Mouse (Mus musculus): ENCODE measurements at regions not wholly inside any gene's neighbourhood (a gene's known extent, or its start where the extent isn't known, plus 50 kb on each side); places are given as distances from the start of the nearest gene placed in this dataset.

GRCm38 (mm10) chr4:7961521-7962172 lies 277.2 kb downstream of the Car8 start:
- 44% methylated on average over 5 of the region's 5 CpGs for WGBS
- H3K4me1 ChIP-seq (replicated peaks; ENCODE audit: control insufficient read depth, insufficient read depth, low read length) = no peaks in the 10 kb centered on the region
- H3K9ac ChIP-seq (replicated peaks; ENCODE audit: low read depth, low read length) = no peak overlapping the region
- no peaks in the 10 kb centered on the region for H3K9me3 ChIP-seq (ENCODE audit: control insufficient read depth, low read length)
- no peak overlapping the region for H3K4me2 ChIP-seq (ENCODE audit: low read length)
- no peak overlapping the region for H3K4me3 ChIP-seq (replicated peaks; ENCODE audit: low read length)
- peak; percentile 92 for ATAC-seq
- no peaks in the 10 kb centered on the region for H3K36me3 ChIP-seq (ENCODE audit: control insufficient read depth, insufficient read depth)
- no peaks in the 10 kb centered on the region; the same call in 1 of the 2 replicates for H3K27me3 ChIP-seq (replicated peaks; ENCODE audit: control insufficient read depth, insufficient read depth, low read length)
- H3K27ac ChIP-seq (ENCODE audit: low read length) = no peak overlapping the region

- 26% methylated on average over 2 of the region's 2 CpGs for WGBS
- H3K9me3 ChIP-seq (ENCODE audit: control insufficient read depth, low read length) = no peaks in the 10 kb centered on the region
- H3K27ac ChIP-seq (ENCODE audit: low read length) = no peak overlapping the region
- H3K4me2 ChIP-seq (ENCODE audit: low read length) = no peak overlapping the region
- no peaks in the 10 kb centered on the region for H3K36me3 ChIP-seq (ENCODE audit: control insufficient read depth, insufficient read depth)
- H3K4me3 ChIP-seq (replicated peaks; ENCODE audit: low read length) = no peak overlapping the region
- H3K9ac ChIP-seq (replicated peaks; ENCODE audit: low read depth, low read length) = no peak overlapping the region
- no peaks in the 10 kb centered on the region for H3K4me1 ChIP-seq (replicated peaks; ENCODE audit: control insufficient read depth, insufficient read depth, low read length)
- peak; percentile 56; the same call in 1 of the 2 replicates for ATAC-seq
- peaks cover 2% of the 10 kb centered on the region; the same call in 1 of the 2 replicates for H3K27me3 ChIP-seq (replicated peaks; ENCODE audit: control insufficient read depth, insufficient read depth, low read length)
Observed at GRCm38 (mm10) chr4:7960335-7960734, 278.5 kb downstream of the Car8 start.

- no peaks in the 10 kb centered on the region for H3K9me3 ChIP-seq (ENCODE audit: control insufficient read depth, low read length)
- no peaks in the 10 kb centered on the region for H3K27me3 ChIP-seq (replicated peaks; ENCODE audit: control insufficient read depth, insufficient read depth, low read length)
- H3K4me2 ChIP-seq (ENCODE audit: low read length) = no peak overlapping the region
- no peak overlapping the region for H3K4me3 ChIP-seq (replicated peaks; ENCODE audit: low read length)
- 77% methylated on average over 1 of the region's 1 CpGs for WGBS
- no peak overlapping the region for H3K9ac ChIP-seq (replicated peaks; ENCODE audit: low read depth, low read length)
- H3K27ac ChIP-seq (ENCODE audit: low read length) = no peak overlapping the region
- no peak for ATAC-seq
- H3K36me3 ChIP-seq (ENCODE audit: control insufficient read depth, insufficient read depth) = no peaks in the 10 kb centered on the region
- H3K4me1 ChIP-seq (replicated peaks; ENCODE audit: control insufficient read depth, insufficient read depth, low read length) = no peaks in the 10 kb centered on the region
Observed at GRCm38 (mm10) chr4:7948020-7948419, 290.8 kb downstream of the Car8 start.

- Histone ChIP-seq H3K4me3 (replicated peaks; ENCODE audit: low read length) (no peak overlapping the region), H3K9me3 (ENCODE audit: control insufficient read depth, low read length) (no peaks in the 10 kb centered on the region), H3K27ac (ENCODE audit: low read length) (no peak overlapping the region), H3K4me2 (ENCODE audit: low read length) (no peak overlapping the region), H3K4me1 (replicated peaks; ENCODE audit: control insufficient read depth, insufficient read depth, low read length) (no peaks in the 10 kb centered on the region; the same call in 1 of the 2 replicates), H3K36me3 (ENCODE audit: control insufficient read depth, insufficient read depth) (no peaks in the 10 kb centered on the region), H3K9ac (replicated peaks; ENCODE audit: low read depth, low read length) (no peak overlapping the region), H3K27me3 (replicated peaks; ENCODE audit: control insufficient read depth, insufficient read depth, low read length) (no peaks in the 10 kb centered on the region)
- WGBS = 74% methylated on average over 2 of the region's 2 CpGs
- no peak for ATAC-seq
Observed at GRCm38 (mm10) chr4:7921503-7921902, 317.3 kb downstream of the Car8 start.

GRCm38 (mm10) chr4:7913191-7913590 lies 325.6 kb downstream of the Car8 start:
- Histone ChIP-seq H3K9me3 (ENCODE audit: control insufficient read depth, low read length) (no peaks in the 10 kb centered on the region), H3K4me2 (ENCODE audit: low read length) (no peak overlapping the region), H3K4me1 (replicated peaks; ENCODE audit: control insufficient read depth, insufficient read depth, low read length) (no peaks in the 10 kb centered on the region), H3K27me3 (replicated peaks; ENCODE audit: control insufficient read depth, insufficient read depth, low read length) (no peaks in the 10 kb centered on the region), H3K9ac (replicated peaks; ENCODE audit: low read depth, low read length) (no peak overlapping the region), H3K36me3 (ENCODE audit: control insufficient read depth, insufficient read depth) (no peaks in the 10 kb centered on the region), H3K4me3 (replicated peaks; ENCODE audit: low read length) (no peak overlapping the region), H3K27ac (ENCODE audit: low read length) (no peak overlapping the region)
- ATAC-seq = no peak
- WGBS = 89% methylated on average over 2 of the region's 2 CpGs

- ATAC-seq = no peak
- no peaks in the 10 kb centered on the region for H3K9me3 ChIP-seq (ENCODE audit: control insufficient read depth, low read length)
- 84% methylated on average over 2 of the region's 2 CpGs for WGBS
- no peak overlapping the region for H3K27ac ChIP-seq (ENCODE audit: low read length)
- H3K9ac ChIP-seq (replicated peaks; ENCODE audit: low read depth, low read length) = no peak overlapping the region
- no peak overlapping the region for H3K4me2 ChIP-seq (ENCODE audit: low read length)
- no peak overlapping the region for H3K4me3 ChIP-seq (replicated peaks; ENCODE audit: low read length)
- H3K27me3 ChIP-seq (replicated peaks; ENCODE audit: control insufficient read depth, insufficient read depth, low read length) = no peaks in the 10 kb centered on the region
- no peaks in the 10 kb centered on the region for H3K36me3 ChIP-seq (ENCODE audit: control insufficient read depth, insufficient read depth)
- no peaks in the 10 kb centered on the region for H3K4me1 ChIP-seq (replicated peaks; ENCODE audit: control insufficient read depth, insufficient read depth, low read length)
Observed at GRCm38 (mm10) chr4:7912675-7913074, 326.2 kb downstream of the Car8 start.

GRCm38 (mm10) chr4:7903130-7903529 lies 335.7 kb downstream of the Car8 start:
- Histone ChIP-seq H3K9ac (replicated peaks; ENCODE audit: low read depth, low read length) (no peak overlapping the region), H3K4me2 (ENCODE audit: low read length) (no peak overlapping the region), H3K4me3 (replicated peaks; ENCODE audit: low read length) (no peak overlapping the region), H3K27ac (ENCODE audit: low read length) (no peak overlapping the region), H3K36me3 (ENCODE audit: control insufficient read depth, insufficient read depth) (no peaks in the 10 kb centered on the region), H3K9me3 (ENCODE audit: control insufficient read depth, low read length) (no peaks in the 10 kb centered on the region), H3K4me1 (replicated peaks; ENCODE audit: control insufficient read depth, insufficient read depth, low read length) (no peaks in the 10 kb centered on the region), H3K27me3 (replicated peaks; ENCODE audit: control insufficient read depth, insufficient read depth, low read length) (no peaks in the 10 kb centered on the region)
- WGBS = 59% methylated on average over 1 of the region's 1 CpGs
- no peak for ATAC-seq

GRCm38 (mm10) chr4:7894914-7895313 lies 343.9 kb downstream of the Car8 start:
- Histone ChIP-seq H3K9ac (replicated peaks; ENCODE audit: low read depth, low read length) (no peak overlapping the region), H3K9me3 (ENCODE audit: control insufficient read depth, low read length) (no peaks in the 10 kb centered on the region), H3K4me1 (replicated peaks; ENCODE audit: control insufficient read depth, insufficient read depth, low read length) (no peaks in the 10 kb centered on the region), H3K36me3 (ENCODE audit: control insufficient read depth, insufficient read depth) (no peaks in the 10 kb centered on the region), H3K27ac (ENCODE audit: low read length) (no peak overlapping the region), H3K4me2 (ENCODE audit: low read length) (no peak overlapping the region), H3K4me3 (replicated peaks; ENCODE audit: low read length) (no peak overlapping the region), H3K27me3 (replicated peaks; ENCODE audit: control insufficient read depth, insufficient read depth, low read length) (no peaks in the 10 kb centered on the region)
- WGBS = 44% methylated on average over 4 of the region's 4 CpGs
- ATAC-seq = no peak; the same call in 1 of the 2 replicates

- H3K27me3 ChIP-seq (replicated peaks; ENCODE audit: control insufficient read depth, insufficient read depth, low read length) = no peaks in the 10 kb centered on the region
- no peaks in the 10 kb centered on the region for H3K4me1 ChIP-seq (replicated peaks; ENCODE audit: control insufficient read depth, insufficient read depth, low read length)
- no peak overlapping the region for H3K27ac ChIP-seq (ENCODE audit: low read length)
- 62% methylated on average over 2 of the region's 2 CpGs for WGBS
- no peak overlapping the region for H3K4me3 ChIP-seq (replicated peaks; ENCODE audit: low read length)
- ATAC-seq = no peak
- no peaks in the 10 kb centered on the region for H3K9me3 ChIP-seq (ENCODE audit: control insufficient read depth, low read length)
- H3K4me2 ChIP-seq (ENCODE audit: low read length) = no peak overlapping the region
- H3K36me3 ChIP-seq (ENCODE audit: control insufficient read depth, insufficient read depth) = no peaks in the 10 kb centered on the region
- no peak overlapping the region for H3K9ac ChIP-seq (replicated peaks; ENCODE audit: low read depth, low read length)
Observed at GRCm38 (mm10) chr4:7891128-7891527, 347.7 kb downstream of the Car8 start.

GRCm38 (mm10) chr4:7854518-7854917 lies 384.3 kb downstream of the Car8 start:
- H3K4me1 ChIP-seq (replicated peaks; ENCODE audit: control insufficient read depth, insufficient read depth, low read length) = peaks cover 5% of the 10 kb centered on the region; the same call in 1 of the 2 replicates
- H3K36me3 ChIP-seq (ENCODE audit: control insufficient read depth, insufficient read depth) = no peaks in the 10 kb centered on the region
- no peak overlapping the region for H3K9ac ChIP-seq (replicated peaks; ENCODE audit: low read depth, low read length)
- 67% methylated on average over 1 of the region's 1 CpGs for WGBS
- H3K27ac ChIP-seq (ENCODE audit: low read length) = no peak overlapping the region
- no peak for ATAC-seq
- H3K27me3 ChIP-seq (replicated peaks; ENCODE audit: control insufficient read depth, insufficient read depth, low read length) = no peaks in the 10 kb centered on the region
- no peak overlapping the region for H3K4me2 ChIP-seq (ENCODE audit: low read length)
- H3K4me3 ChIP-seq (replicated peaks; ENCODE audit: low read length) = no peak overlapping the region
- H3K9me3 ChIP-seq (ENCODE audit: control insufficient read depth, low read length) = no peaks in the 10 kb centered on the region
